Mouse (Mus musculus) C2C12 (cell line): ENCODE measurements around the gene Eif4g3.

ENCODE experiments used
- CTCF ChIP-seq: IDR thresholded peaks from one replicate; pipeline ENCODE4 v1.5.1; 2011; ENCODE audit not compliant: control insufficient read depth, insufficient read depth, insufficient read length
- FOSL1 ChIP-seq: IDR thresholded peaks from one replicate; pipeline ENCODE4 v1.8.0; 2011; ENCODE audit warnings: mild to moderate bottlenecking, low read length; ENCODE audit not compliant: poor library complexity, insufficient read depth, severe bottlenecking
- MAX ChIP-seq: IDR thresholded peaks from one replicate; pipeline ENCODE4 v1.6.1; 2011; ENCODE audit warnings: mild to moderate bottlenecking, control low read depth
- MYOD1 ChIP-seq: IDR thresholded peaks from one replicate; pipeline ENCODE4 v1.6.1; 2011; ENCODE audit warnings: low read depth; ENCODE audit not compliant: control insufficient read depth, insufficient read length

GRCm38 (mm10) chr4:138149977-138150376 is 157.2 kb downstream of the Eif4g3 start:
- no peak for TF ChIP-seq CTCF
- no peak for TF ChIP-seq MYOD1
- no peak for TF ChIP-seq FOSL1
- no peak for TF ChIP-seq MAX
